Mouse (Mus musculus) Patski (cell line): ENCODE data around the gene Plekhh1. TPM values are rescaled to one million over a fixed set of nuclear protein-coding genes. Genes with fewer than 3 reads are reported as not detected.

Experiments used
- ATAC-seq: fragments of 100-300 bp; one replicate; pipeline ENCODE4 v1.8.0; 2021
- CTCF ChIA-PET: fragments of 350-600 bp; sonication (Branson Sonifier 250); formaldehyde crosslinking; loops from one replicate; lab custom pipeline; 2022; ENCODE audit warnings: inconsistent platforms; lab: Charles Lee
- POLR2A ChIA-PET: fragments of 350-600 bp; sonication (Branson Sonifier 250); formaldehyde crosslinking; loops from one replicate; lab custom pipeline; 2022; ENCODE audit warnings: antibody characterized with exemption, inconsistent platforms; lab: Charles Lee
- DNase-seq: peaks from one replicate; pipeline ENCODE4 v3.0.0-alpha.2; 2011; ENCODE audit warnings: low read depth, low spot score
- H3K27me3 ChIP-seq: fragments of 371-371 bp; one replicate; pipeline ENCODE4 v1.5.1; 2021
- CTCF ChIP-seq: fragments of 100-300 bp; IDR thresholded peaks from one replicate; pipeline ENCODE4 v1.5.1; 2021
- in situ Hi-C: fragments of 300-500 bp; cut with MboI; formaldehyde crosslinking; loops from 3 replicates; pipeline ENCODE4 v1.11.1; 2018; ENCODE audit warnings: low pct_unique_long_range_greater_than_20kb, mixed read lengths
- polyA plus RNA-seq: library from polyadenylated mRNA; unstranded; gene quantifications from one replicate; pipeline ENCODE4 v1.2.3, GENCODE M21; 2021

The Plekhh1 gene
- polyA plus RNA-seq, 1 experiment from 2014 or later, result 3.9 TPM

DNA sequence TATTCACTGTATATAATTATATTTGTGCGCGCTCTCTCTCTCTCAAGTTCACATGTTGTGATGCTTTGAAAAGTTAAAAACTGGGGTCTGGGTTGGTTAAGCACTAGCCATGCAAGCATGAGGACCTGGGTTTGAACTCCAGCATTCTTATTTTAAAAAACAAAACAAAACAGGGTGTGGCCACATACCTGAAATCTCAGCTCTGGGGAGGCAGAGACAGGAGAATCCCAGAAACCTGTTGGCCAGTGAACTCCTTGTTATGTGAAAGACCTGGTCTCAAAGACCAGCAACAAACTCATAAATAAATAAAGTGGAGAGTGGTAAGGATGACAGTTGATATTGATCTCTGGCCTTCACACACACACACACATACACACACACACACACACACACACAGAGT is 5.4 kb downstream of the Plekhh1 start:
- no peaks in the 10 kb centered on the region for H3K27me3 ChIP-seq
- ChIA-PET POLR2A (no interaction called here), CTCF (interaction anchor here (0.5 kb wide), 1 partner anchor 50 kb away, joined by 3 read pairs; no protein-coding TSS in a partner anchor)
- no peak for ATAC-seq
- no peak for TF ChIP-seq CTCF
- no peak for DNase-seq
- in situ Hi-C loops, result no loop called here

DNA sequence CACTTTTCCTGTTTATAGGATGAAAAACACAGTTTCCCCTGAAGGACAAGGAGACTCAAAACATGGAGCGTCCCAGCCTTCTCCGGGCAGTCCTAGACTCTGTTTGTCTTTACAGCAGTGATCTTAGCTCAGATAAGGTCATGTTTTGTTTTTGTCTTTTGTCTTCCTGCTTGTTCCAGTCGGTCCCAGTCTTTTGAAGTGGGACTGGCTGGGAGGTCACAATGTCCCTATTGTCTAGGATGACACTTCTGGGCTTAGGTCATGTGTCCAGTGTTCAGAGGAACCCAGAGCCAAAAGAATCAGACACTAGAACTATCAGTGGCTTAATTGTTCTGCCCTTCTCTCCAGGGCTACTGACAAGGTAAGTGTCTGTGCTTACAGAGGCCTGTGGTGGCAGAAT is 6.4 kb downstream of the Plekhh1 start:
- POLR2A ChIA-PET, result no interaction called here
- ATAC-seq (no peak), DNase-seq (no peak)
- in situ Hi-C loops, result no loop called here
- no peaks in the 10 kb centered on the region for H3K27me3 ChIP-seq
- no peak for TF ChIP-seq CTCF
- CTCF ChIA-PET, result interaction anchor here (0.7 kb wide), 1 partner anchor 8 kb away, joined by 3 read pairs; no protein-coding TSS in a partner anchor

DNA sequence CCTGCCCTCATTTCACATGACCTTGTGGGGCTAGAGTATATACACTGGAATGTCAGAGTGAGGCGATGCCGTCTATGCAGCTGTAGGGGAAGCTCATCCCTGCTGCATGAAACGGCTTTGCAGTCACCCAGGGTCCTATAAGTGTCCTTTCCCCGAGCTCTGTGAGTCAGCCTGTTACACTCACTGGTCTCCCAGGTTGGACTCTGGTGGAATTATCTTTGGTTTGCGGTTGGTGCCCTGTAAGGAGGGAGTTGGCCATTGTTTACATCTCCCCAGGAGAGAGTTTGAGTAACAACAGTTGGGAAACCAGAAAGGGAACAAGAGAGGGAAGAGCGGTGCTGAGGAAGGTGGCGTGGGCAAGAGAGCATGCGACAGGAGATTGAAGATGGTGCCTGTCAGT is 10.7 kb downstream of the Plekhh1 start:
- DNase-seq, result no peak
- TF ChIP-seq CTCF, result no peak
- in situ Hi-C loops, result no loop called here
- ATAC-seq, result no peak
- CTCF ChIA-PET, result no interaction called here
- H3K27me3 ChIP-seq, result no peaks in the 10 kb centered on the region
- POLR2A ChIA-PET, result no interaction called here

DNA sequence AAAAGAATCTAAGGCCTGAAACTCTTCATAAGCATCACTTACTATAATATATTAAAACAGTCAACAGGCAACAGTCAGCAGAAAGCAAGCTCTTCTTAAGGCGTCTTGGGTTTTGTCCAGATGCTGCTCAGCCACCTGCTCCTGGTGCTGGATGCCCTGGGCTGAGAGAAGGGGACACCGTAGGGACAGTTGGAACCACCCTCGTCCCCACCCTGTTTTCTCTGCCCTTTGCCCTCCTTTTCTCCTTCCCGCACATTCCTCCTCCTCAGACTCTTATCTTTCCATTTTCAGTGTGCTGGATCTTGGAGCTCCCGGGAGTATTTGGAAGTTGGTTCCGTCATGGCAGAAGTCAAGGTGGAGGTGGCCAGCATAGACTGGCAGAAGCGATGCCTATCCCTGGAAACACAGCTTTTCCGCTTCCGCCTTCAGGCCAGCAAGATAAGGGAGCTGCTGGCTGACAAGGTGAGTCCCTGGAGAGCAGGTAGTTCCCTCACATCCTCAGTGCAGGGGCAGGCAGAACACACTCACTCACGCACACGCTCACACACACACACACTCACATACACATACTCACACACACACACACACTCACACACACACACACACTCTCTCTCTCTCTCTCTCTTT is 11.4 kb downstream of the Plekhh1 start:
- TF ChIP-seq CTCF, result no peak
- DNase-seq (no peak), ATAC-seq (no peak)
- no peaks in the 10 kb centered on the region for H3K27me3 ChIP-seq
- ChIA-PET POLR2A (interaction anchor here (0.6 to 1.0 kb wide), 3 partner anchors 11 to 190 kb away, joined by 3 to 4 read pairs (median 3); partner anchors contain the start of gene Plekhh1), CTCF (interaction anchor here (1.1 kb wide), 1 partner anchor 10 kb away, joined by 3 read pairs; no protein-coding TSS in a partner anchor)
- in situ Hi-C loops, result no loop called here

DNA sequence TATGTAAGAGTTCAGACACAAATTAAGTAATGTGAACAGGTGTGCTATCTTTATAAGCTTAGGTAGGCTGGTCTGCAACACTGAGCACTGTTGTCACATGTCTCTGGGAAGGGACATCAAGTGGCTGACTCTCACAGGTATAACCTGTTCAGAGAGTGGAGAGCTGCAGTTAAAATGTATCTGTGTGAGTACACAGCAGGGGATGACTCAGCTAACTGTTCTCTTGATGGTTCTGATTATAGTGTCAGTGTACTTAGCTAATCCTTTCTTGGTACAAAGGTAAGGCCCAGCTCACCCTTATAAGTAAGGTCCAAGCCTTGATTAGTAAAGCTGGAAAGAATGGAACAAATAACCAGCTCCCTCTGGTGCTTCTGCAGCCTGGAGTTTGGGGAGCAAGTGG is 12.5 kb downstream of the Plekhh1 start:
- in situ Hi-C loops, result no loop called here
- POLR2A ChIA-PET, result interaction anchor here (0.6 to 1.0 kb wide), 2 partner anchors 8 to 12 kb away, joined by 3 read pairs; partner anchors contain the start of gene Plekhh1
- no peak for DNase-seq
- CTCF ChIA-PET, result interaction anchor here (1.1 to 1.3 kb wide), 3 partner anchors 10 to 56 kb away, joined by 3 to 4 read pairs (median 3); no protein-coding TSS in a partner anchor
- no peak for TF ChIP-seq CTCF
- no peaks in the 10 kb centered on the region for H3K27me3 ChIP-seq
- no peak for ATAC-seq

DNA sequence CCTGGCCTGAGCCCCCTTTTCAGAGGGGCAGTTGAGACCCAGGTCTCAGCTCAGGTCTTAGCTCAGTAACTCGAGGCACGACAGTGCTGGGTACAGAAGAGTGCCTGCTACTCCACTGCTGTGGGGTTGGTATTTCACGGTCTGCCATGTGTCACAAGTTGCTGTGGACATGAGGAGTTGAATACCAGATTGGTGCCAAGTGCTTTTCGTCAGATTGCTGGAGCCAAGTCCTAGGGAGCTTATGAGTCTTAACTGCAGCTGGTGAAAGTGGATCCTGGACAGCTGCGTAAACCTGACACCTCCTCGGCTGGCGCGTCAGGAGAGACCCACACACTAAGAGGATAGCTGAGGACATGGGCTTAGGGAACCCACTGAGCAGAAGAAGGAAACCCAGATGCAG is 15.7 kb downstream of the Plekhh1 start:
- in situ Hi-C loops, result no loop called here
- POLR2A ChIA-PET, result no interaction called here
- DNase-seq, result no peak
- CTCF ChIA-PET, result no interaction called here
- no peaks in the 10 kb centered on the region for H3K27me3 ChIP-seq
- ATAC-seq, result no peak
- no peak for TF ChIP-seq CTCF

DNA sequence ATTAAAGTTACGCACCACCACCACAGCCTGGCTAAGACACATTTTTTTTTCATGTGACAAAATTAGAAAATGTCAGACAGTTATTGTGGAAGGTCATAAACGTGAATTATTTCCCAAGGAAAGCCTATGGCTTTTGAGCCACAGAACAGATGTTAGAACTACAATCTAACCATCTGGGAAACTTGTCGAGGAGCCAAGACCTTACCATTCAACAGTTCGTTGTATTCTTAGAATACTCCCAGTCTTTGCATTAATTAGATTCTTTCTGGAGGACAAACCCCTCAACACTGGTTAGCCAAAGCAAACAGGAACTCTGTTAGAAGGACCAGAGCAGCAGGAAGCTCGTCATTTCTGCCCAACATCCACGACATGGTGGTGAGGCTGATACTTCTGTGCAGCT is 17.2 kb downstream of the Plekhh1 start:
- no peak for TF ChIP-seq CTCF
- in situ Hi-C loops, result no loop called here
- no peaks in the 10 kb centered on the region for H3K27me3 ChIP-seq
- CTCF ChIA-PET, result no interaction called here
- DNase-seq, result no peak
- POLR2A ChIA-PET, result no interaction called here
- ATAC-seq, result no peak

DNA sequence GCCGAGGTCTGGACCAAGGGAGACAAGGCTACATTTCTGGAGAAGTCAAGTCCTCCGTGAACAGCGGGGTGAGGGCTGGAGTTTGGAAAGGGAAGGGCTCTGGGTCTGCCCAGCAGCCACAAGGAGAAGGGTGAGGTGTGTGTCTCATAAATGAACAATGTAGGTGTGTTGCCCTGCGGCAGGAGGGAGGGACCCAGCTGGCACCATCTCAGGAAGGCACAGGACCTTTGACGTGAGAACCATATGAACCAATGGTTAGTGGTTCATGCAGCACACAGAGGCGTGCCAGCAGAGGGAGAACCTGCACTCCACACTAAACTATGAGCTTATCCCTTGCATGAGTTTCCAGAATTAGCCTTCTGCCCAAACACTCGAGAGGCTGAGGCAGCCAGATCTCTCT is 18.2 kb downstream of the Plekhh1 start:
- in situ Hi-C loops, result no loop called here
- ChIA-PET CTCF (no interaction called here), POLR2A (no interaction called here)
- no peak for TF ChIP-seq CTCF
- no peak for DNase-seq
- no peaks in the 10 kb centered on the region for H3K27me3 ChIP-seq
- no peak for ATAC-seq

DNA sequence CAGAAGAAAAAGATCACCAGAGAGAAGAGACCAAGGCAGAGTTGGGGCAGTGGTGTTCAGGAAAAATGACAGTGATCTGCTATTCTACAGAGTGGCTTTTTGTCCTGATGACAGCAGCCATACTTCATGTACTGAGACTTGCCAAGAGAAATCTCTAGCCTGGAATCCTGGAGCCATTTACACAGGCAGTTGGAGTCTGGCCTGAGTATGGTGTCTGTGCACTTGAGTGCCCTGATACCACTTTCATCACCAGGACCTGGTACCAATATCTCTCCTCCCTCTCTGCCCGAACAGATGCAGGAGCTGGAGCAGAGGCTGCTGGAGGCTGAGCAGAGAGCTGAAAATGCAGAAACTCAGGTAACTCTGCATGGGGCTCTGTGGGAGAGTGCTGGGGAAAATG is 19.9 kb downstream of the Plekhh1 start:
- TF ChIP-seq CTCF, result no peak
- ATAC-seq, result no peak
- H3K27me3 ChIP-seq, result no peaks in the 10 kb centered on the region
- ChIA-PET POLR2A (no interaction called here), CTCF (interaction anchor here (1.1 kb wide), 1 partner anchor 11 kb away, joined by 4 read pairs; no protein-coding TSS in a partner anchor)
- in situ Hi-C loops, result no loop called here
- DNase-seq, result no peak

DNA sequence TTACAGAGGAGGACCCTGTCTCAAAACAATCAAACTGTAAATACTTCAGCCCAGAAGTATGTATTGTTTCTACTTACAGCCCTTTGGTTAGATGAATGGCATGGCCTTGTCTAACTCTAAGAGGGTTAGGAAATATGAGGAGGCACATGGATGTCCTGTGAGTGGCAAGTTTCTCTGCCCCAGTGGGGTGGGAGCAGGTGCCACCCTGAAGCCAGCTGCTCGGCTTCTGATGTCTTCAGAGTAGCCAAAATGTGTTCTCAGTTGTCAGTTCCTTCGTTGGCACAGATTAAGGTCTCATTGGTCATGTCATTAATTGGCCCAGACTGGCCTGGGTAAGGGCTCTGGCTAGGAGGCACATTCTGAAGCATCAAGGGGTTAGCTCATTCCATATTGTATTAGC is 20.8 kb downstream of the Plekhh1 start:
- in situ Hi-C loops, result no loop called here
- TF ChIP-seq CTCF, result no peak
- CTCF ChIA-PET, result no interaction called here
- POLR2A ChIA-PET, result no interaction called here
- DNase-seq (no peak), ATAC-seq (no peak)
- no peaks in the 10 kb centered on the region for H3K27me3 ChIP-seq

DNA sequence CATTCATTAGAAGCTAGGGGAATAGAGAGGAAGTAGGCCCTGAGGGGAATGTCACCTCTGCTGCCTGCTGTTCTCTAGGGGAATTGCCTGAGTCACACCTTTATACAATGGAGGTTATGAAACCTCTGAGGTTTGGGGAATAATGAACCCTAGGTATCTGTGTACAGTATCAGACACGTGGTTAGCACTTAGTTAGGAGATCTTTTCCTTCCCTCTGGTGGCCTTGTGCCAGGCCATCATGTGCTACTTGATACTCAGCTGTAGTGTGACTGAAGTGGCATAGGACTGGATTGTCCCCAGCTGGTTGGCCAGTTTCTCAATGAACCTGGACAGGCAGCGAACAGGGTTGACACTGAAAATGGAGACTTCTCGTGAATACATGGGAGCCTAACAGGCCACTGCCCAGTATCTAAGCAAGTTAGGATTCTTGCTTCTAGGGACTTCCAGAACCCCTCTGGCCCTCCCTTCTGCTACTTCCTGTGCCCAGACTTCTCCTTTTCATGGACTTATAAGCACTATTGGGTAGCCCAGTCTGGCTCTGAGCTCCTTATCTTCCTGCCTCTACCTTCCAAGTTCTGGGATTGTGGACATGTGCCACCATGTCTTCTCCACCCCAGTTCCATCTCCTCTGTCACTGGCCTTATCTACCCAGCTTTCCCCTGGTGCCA is 21.7 kb downstream of the Plekhh1 start:
- DNase-seq, result no peak
- TF ChIP-seq CTCF, result no peak
- in situ Hi-C loops, result no loop called here
- CTCF ChIA-PET, result interaction anchor here (1.7 kb wide), 1 partner anchor 9 kb away, joined by 4 read pairs; no protein-coding TSS in a partner anchor
- POLR2A ChIA-PET, result no interaction called here
- ATAC-seq, result no peak
- H3K27me3 ChIP-seq, result no peaks in the 10 kb centered on the region
